Mouse (Mus musculus) cerebellum, adult (tissue): ENCODE measurements around the gene Krt78.

Source experiments
- ATAC-seq: cut with Nextera tagmentation; 2 replicates; pipeline ENCODE4 v1.9.2; 2017; ENCODE audit warnings: mild to moderate bottlenecking, moderate library complexity, mixed read lengths; ENCODE audit not compliant: insufficient number of reproducible peaks, low FRiP score, low TSS enrichment

The Krt78 gene

GRCm38 (mm10) chr15:101974083-101974845 is 20.2 kb upstream of the Krt78 start:
- no peak for ATAC-seq

- no peak; the same call in 1 of the 2 replicates for ATAC-seq
Observed at GRCm38 (mm10) chr15:101973414-101974077, 19.5 kb upstream of the Krt78 start.

DNA sequence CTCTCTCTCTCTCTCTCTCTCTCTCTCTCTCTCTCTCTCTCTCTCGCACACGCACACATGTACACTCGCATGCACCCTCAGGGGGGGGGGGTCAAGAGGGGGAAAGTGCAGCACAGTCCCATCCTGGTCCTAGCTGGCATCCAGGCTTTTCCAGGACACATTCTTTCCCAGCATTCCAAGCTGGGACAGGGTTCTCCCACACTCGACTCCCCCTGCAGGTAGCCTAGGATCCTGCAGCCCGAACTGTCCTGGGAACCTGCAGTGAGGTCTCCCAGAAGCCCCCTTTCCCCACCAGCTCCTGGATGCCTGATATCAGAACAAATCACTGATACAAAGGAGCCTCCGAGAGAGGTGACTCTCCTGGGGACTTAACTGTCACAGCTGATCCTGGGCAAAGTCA is 16.4 kb upstream of the Krt78 start:
- ATAC-seq, result no peak

- ATAC-seq, result no peak
Observed at GRCm38 (mm10) chr15:101966808-101967207, 12.7 kb upstream of the Krt78 start.

DNA sequence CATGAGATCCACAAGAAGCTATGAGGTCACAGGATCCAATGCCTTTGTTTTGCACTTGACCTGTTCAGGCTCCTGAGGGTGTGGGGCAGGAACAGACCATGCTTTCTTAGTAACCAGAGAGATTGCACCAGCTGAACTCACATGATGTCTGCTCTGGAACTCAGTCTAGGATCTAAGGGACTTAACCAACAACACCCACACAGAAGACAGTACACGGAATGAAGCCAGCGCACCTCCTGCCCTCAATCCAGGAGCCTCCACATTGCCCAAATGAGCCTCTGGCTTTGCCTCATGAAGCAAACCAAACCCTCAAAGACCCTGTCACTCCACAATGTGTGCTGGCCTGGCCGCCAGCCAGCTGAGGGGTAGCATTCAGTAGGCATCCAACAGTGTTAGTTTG is 4.8 kb upstream of the Krt78 start:
- no peak for ATAC-seq

GRCm38 (mm10) chr15:101952733-101953474 is 1.2 kb downstream of the Krt78 start:
- no peak for ATAC-seq

DNA sequence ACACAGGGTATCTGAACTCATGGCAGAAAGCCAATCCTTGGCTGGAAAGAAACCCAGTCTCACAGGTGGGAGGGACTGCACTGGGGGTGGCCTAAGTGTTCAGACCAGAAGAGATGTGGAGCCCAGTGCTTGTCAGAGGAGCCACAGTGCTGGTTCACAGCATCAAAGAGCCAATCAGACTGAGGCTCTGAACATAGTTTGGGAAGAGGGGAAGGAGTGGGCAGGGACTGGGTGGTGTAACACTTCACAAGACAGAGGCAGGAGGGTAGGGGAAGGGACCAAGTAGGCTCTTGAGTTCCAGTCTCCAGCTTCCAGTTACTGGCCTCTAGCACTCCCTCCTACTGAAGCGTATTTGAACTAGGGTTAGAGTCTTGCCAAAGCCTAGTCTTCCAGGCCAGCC is 8.7 kb downstream of the Krt78 start:
- no peak for ATAC-seq

DNA sequence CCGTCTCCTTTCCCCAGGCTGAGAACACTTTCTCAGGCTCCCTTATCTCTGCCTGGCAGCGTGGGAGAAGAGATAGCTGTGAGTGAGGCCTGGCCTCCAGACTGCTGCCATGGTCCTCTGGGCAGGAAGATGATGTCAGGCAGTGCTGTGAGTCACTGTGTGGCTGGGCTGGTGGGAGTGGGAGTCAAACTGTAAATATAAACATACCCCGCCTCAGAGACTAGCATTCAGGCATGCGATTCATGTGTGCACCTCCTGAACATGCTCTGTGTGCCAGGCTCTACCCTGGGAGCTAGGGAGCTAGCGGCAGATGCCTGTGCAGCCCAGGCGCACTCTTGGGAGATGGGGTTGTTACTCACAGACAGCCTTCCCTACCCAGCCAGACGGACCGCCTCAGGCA is 12.1 kb downstream of the Krt78 start:
- ATAC-seq, result no peak

GRCm38 (mm10) chr15:101940274-101940829 is 13.7 kb downstream of the Krt78 start, which contains the start of gene Krt79:
Gene Krt79, minus strand, starts transcription at chr15:101940324.
- no peak for ATAC-seq

GRCm38 (mm10) chr15:101938600-101939308 is 15.3 kb downstream of the Krt78 start:
- ATAC-seq, result no peak

DNA sequence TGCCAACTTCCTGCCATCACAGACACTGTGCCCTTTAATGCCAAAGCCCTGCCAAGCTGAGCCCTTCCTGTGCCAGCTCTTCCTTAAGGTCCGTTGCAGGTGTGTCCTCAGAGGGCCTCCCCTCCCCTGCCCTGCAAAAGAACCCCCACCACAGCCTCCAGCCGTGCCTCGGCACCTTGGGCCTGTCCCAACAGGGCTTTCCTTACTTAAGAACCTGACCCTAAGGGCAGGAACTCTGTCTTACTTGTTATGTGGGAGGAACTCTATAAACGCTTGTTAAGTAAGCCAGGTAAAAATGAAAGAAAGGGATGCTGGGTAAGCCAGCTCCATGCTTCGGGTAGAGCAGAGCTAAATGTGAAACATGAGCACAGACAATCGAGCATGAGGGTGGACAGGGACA is 21.1 kb downstream of the Krt78 start:
- no peak for ATAC-seq

GRCm38 (mm10) chr15:101929666-101930065 is 24.4 kb downstream of the Krt78 start:
- ATAC-seq, result no peak

- no peak for ATAC-seq
Observed at GRCm38 (mm10) chr15:101929087-101929486, 25.0 kb downstream of the Krt78 start.

- ATAC-seq, result no peak
Observed at GRCm38 (mm10) chr15:101927340-101928080, 26.6 kb downstream of the Krt78 start.

GRCm38 (mm10) chr15:101925041-101925440 is 29.0 kb downstream of the Krt78 start:
- ATAC-seq, result no peak

DNA sequence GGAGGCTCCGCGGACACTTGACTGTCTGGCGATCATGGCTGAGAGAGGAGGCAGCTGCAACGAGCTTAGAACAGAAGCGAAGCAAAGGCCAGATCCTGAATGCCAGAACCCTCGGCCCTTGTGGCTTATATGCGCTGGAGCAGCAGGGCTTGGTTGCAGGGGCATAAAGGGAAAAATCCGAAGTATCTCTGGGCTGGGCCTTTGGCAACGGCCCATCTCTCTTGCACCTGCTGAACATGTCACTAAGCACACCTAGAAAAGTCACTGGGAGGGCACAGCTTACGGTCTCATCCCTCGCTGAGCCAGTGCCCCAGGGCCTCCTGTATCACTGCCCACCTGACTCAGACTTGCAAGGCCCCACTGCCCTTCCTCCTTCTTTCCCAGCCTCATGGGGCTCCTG is 29.5 kb downstream of the Krt78 start, which contains the start of gene Krt4:
Gene Krt4, minus strand, starts transcription at position 101 of the 400 bp plus-strand sequence.
- no peak for ATAC-seq

GRCm38 (mm10) chr15:101922296-101922695 is 31.8 kb downstream of the Krt78 start:
- no peak for ATAC-seq

- no peak for ATAC-seq
Observed at GRCm38 (mm10) chr15:101916072-101916471, 38.0 kb downstream of the Krt78 start.

DNA sequence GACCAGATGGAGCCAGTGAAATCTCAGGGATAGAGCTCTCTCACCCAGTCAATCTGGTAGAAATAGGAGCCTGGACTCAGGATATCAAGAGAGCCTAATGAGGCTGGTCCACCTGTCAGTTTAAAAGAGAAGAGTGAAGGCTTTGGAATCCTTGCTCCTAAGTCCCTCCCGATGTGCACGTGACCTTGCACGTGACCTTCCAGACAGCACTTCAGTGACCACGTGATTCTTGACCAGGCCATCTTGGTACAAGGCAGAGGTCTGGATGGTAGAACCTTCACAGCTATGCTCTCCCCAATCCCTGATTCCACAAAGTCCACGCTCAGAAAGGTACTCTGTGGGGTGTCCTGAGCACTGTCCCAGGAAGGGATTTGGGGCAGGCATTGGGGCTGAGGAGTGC is 49.2 kb downstream of the Krt78 start:
- ATAC-seq, result no peak
